Mouse (Mus musculus) midbrain, embryonic 12.5 days (tissue): ENCODE results near the gene 1700021F05Rik. TPM values are rescaled to one million over a fixed set of nuclear protein-coding genes. Genes with fewer than 3 reads are reported as not detected.

Source experiments
- ATAC-seq: fragments of 200-750 bp; cut with Nextera tagmentation; 2 replicates; pipeline ENCODE4 v1.8.0; 2017; ENCODE audit warnings: low read depth, moderate TSS enrichment, moderate library complexity; ENCODE audit not compliant: low FRiP score
- H3K27ac ChIP-seq: fragments of 300-500 bp; sonication (generic); replicated peaks from 2 replicates; pipeline ENCODE4 v1.5.1; 2016; ENCODE audit warnings: mild to moderate bottlenecking
- H3K27me3 ChIP-seq: fragments of 300-500 bp; sonication (generic); 2 replicates; pipeline ENCODE4 v1.6.1; 2016; ENCODE audit warnings: mild to moderate bottlenecking
- H3K36me3 ChIP-seq: fragments of 300-500 bp; sonication (generic); 2 replicates; pipeline ENCODE4 v1.6.1; 2016
- H3K4me1 ChIP-seq: fragments of 300-500 bp; sonication (generic); 2 replicates; pipeline ENCODE4 v1.6.1; 2016
- H3K4me2 ChIP-seq: fragments of 300-500 bp; sonication (generic); replicated peaks from 2 replicates; pipeline ENCODE4 v1.6.1; 2016; ENCODE audit warnings: mild to moderate bottlenecking, moderate library complexity
- H3K4me3 ChIP-seq: fragments of 300-500 bp; sonication (generic); 2 replicates; pipeline ENCODE4 v1.5.1; 2016; ENCODE audit warnings: mild to moderate bottlenecking
- H3K9ac ChIP-seq: fragments of 300-500 bp; sonication (generic); replicated peaks from 2 replicates; pipeline ENCODE4 v1.6.1; 2016; ENCODE audit warnings: mild to moderate bottlenecking, moderate library complexity
- H3K9me3 ChIP-seq: fragments of 300-500 bp; sonication (generic); 2 replicates; pipeline ENCODE4 v1.6.1; 2016; ENCODE audit warnings: mild to moderate bottlenecking
- WGBS: fragments of 180-500 bp; shearing (Covaris S2); methylation state at CpG from one replicate; pipeline ENCODE4 v1.1.7; 2016; 5-methylcytosine and 5-hydroxymethylcytosine counted together
- polyA plus RNA-seq: library from polyadenylated mRNA; unstranded; fragments of >200 nt; fragmentation: Nextera tagmentation; extraction: Ambion mirVana; gene quantifications from 2 replicates; pipeline ENCODE4 v1.2.1, GENCODE M21; 2016

Gene 1700021F05Rik
- polyA plus RNA-seq, 1 experiment from 2014 or later: 59.1 TPM

DNA sequence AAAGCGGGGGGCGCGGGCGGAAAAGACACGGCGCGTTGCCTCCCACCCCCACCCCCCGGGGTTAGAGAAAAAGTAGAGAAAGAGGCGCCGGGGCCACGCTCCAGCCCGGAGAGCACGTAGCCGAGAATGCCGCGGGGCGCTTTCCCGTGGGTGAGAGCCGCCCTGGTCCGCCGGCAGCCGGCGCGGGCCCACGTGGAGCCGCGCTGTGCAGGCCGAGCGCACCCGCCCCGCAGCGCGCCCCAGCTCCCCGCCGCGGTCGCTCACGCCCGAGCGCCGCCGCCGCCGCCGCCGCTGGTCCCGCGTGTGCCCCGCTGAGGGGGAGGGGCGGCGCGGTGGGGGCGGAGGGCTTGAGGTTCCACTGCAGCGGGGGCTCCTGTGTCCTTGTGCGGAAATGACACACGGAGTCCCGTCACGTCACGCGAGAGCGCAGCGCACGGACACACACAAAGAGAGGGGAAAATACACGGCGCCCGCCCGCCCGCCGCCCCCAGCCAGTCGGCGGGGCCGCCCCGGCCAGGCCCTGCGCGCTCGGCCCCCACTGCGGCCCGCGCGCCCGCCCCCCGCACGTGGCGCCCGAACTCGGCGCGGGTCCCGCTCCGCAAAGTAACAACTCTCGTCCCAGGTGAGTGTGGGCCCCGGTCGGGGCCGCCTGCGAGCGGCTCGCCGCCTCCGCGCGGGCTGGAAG lies 61.9 kb downstream of the 1700021F05Rik start, which contains the start of gene Bend3:
Gene Bend3 (plus strand): TSS at position 81 of the 685 bp plus-strand sequence.
- H3K4me1 ChIP-seq: peaks cover 45% of the 10 kb centered on the region
- no peaks in the 10 kb centered on the region for H3K36me3 ChIP-seq
- H3K27ac ChIP-seq: peak within 1 kb of the TSS; percentile 98
- H3K4me3 ChIP-seq: peak within 1 kb of the TSS; percentile 75
- H3K4me2 ChIP-seq: peak within 1 kb of the TSS; percentile 93
- WGBS: under 1% methylated on average over 65 of the region's 101 CpGs
- H3K27me3 ChIP-seq: no peaks in the 10 kb centered on the region
- no peaks in the 10 kb centered on the region for H3K9me3 ChIP-seq
- peak; percentile 51 for ATAC-seq
- H3K9ac ChIP-seq: peak within 1 kb of the TSS; percentile 93

DNA sequence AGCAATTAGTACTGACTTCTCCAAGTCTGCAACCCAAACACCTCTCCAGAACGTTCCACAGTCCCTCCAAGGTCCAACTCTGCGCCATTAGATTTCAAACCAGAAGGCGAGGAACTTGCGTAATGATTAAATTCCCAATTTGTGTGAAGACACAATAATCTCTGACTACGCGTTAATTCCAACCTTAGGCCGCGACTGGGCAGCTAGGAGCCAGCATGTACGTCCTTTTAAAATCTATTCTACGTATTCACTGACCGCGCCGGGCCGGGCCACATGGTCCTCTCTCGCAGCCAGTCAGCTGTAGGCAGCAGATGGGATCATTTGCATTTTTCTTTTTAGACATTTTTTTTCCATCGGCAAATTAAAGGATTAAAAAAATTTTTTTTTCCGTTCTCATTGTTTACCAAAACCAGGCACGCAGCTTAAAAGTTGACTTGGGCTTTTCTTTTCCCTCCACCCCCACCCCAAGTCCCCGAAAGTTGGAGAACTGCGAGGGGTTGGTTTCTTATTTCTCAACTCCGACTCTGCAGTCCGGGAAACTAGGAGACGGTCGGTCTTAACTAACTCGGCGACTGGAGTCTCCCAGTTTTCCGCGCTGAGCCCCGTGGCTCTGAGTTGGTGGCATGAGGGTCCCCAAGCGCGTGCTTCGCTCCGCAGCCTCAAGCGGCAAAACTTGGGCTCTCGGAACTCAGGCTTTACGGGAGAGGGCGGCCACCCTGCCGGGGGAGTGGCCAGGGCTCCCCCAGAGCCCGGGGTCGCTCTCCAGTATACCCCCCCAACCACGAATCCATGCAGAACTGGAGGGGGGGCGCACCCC lies 62.7 kb downstream of the 1700021F05Rik start:
- ATAC-seq: peak; percentile 67
- Histone ChIP-seq H3K27ac (peak overlapping the region; percentile 98), H3K4me3 (peak overlapping the region; percentile 75), H3K36me3 (no peaks in the 10 kb centered on the region), H3K4me2 (peak overlapping the region; percentile 93), H3K4me1 (peaks cover 38% of the 10 kb centered on the region), H3K9me3 (no peaks in the 10 kb centered on the region), H3K27me3 (no peaks in the 10 kb centered on the region), H3K9ac (peak overlapping the region; percentile 93)
- under 1% methylated on average over 42 of the region's 42 CpGs for WGBS

- no peaks in the 10 kb centered on the region for H3K27me3 ChIP-seq
- peaks cover 34% of the 10 kb centered on the region for H3K4me1 ChIP-seq
- H3K4me2 ChIP-seq: peak overlapping the region; percentile 93
- H3K27ac ChIP-seq: peak overlapping the region; percentile 98
- H3K9me3 ChIP-seq: no peaks in the 10 kb centered on the region
- peak overlapping the region; percentile 75 for H3K4me3 ChIP-seq
- no peak for ATAC-seq
- peak overlapping the region; percentile 93; the same call in 1 of the 2 replicates for H3K9ac ChIP-seq
- WGBS: 2% methylated on average over 9 of the region's 9 CpGs
- H3K36me3 ChIP-seq: no peaks in the 10 kb centered on the region
These were observed 63.3 kb downstream of the 1700021F05Rik start for GRCm38 (mm10) chr10:43477459-43477858.

GRCm38 (mm10) chr10:43475376-43475775 lies 65.4 kb downstream of the 1700021F05Rik start:
- 55% methylated on average over 4 of the region's 4 CpGs for WGBS

More at GRCm38 (mm10) chr10:43475376-43475775, 65.4 kb downstream of the 1700021F05Rik start:
- H3K9me3 ChIP-seq: no peaks in the 10 kb centered on the region
- H3K4me3 ChIP-seq: no peak overlapping the region
- no peak for ATAC-seq
- H3K9ac ChIP-seq: no peak overlapping the region
- no peaks in the 10 kb centered on the region for H3K27me3 ChIP-seq
- peaks cover 14% of the 10 kb centered on the region for H3K4me1 ChIP-seq
- H3K4me2 ChIP-seq: no peak overlapping the region
- no peak overlapping the region for H3K27ac ChIP-seq
- H3K36me3 ChIP-seq: no peaks in the 10 kb centered on the region

Other genes starting within 250 kb of the 1700021F05Rik start
- 8.0 and 9.8 TPM in 2 replicates for gene Bend3, start 62.2 kb downstream of the 1700021F05Rik start, polyA plus RNA-seq
- 11.5 and 15.8 TPM in 2 replicates for gene Gm9803, start 16.9 kb downstream of the 1700021F05Rik start, polyA plus RNA-seq
- gene Cd24a, start 37.3 kb upstream of the 1700021F05Rik start, polyA plus RNA-seq: 545 and 575 TPM in 2 replicates